Mouse (Mus musculus): ENCODE results near the gene Tlr8.

The Tlr8 gene

DNA sequence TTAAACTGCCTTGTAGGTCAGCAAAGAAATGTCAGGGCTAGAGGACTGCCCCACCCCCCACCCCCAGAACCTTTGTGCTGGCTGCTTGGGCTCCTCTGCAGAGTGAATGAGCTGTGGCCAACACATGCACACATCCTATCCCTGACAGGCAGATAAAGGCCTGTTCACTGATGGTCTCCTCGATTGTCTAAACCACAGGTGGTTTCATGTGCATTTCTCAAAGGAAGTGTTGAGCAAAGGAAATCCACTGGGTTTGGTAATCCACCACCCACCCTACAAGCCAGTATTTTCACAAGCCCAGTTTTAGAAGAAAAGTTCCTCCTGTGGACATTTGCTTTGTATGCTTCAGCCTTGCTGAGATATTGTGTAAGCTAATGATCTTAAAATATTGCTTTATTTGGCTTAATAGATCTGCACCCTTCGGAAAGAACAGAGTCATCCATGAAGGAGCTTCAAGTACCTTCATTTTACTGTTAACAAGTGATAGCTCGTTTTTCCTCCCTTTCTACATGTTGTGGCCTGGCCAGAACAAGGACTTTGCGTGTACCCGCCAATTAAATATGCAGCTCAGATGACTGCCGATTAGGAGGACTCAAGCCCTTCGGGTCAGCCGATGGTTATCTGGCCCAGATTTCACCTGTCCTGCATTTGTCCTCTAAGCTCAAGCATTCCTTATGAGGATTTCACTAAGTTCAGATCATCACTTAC lies 58.2 kb downstream of the Tlr8 start:
- DNase-seq (ENCODE audit: extremely low read depth, low read depth) = no peak

DNA sequence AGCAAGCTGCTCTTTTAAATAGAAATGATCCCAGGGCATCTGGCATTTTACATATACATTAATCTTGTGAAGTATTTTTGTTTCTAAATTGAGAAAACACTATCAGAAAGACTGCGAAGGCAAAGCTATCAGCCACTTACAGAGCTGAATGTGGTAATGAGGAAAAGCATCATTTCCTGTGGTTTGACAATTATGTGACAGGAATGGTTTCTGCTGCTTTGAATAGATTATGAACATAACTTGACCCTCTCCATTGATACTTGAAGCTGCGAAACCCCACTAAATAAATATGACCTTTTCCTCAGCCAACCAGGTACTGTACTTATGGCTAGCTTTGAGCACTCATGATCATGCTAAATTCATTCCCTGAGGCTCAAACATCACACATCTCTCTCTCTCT lies 62.8 kb downstream of the Tlr8 start:
- no peak for DNase-seq (ENCODE audit: extremely low read depth, low read depth)

DNA sequence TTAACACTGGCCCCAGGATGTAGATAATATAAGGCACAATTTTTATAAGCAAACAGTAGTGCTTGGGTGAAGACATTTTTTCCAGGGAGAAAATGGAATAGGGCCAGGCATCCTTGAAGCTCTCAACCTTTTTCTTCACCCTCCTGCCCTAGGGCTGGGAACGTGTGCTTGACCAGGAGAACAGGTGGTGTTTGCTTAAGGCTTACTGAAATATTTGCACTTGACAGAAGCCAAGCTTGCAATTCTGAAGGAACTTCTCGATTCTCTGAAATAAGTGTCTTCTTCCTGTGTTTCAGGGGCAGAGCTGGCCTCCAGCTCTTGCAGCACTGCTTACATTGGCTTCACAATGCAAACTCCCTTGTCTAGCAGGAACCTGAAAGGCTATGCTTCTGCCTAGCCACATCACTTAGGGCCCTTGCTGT lies 68.9 kb downstream of the Tlr8 start:
- DNase-seq (ENCODE audit: extremely low read depth, low read depth) = no peak
